Mouse (Mus musculus): ENCODE data around the gene Asl. TPM values are rescaled to one million over a fixed set of nuclear protein-coding genes. Genes with fewer than 3 reads are reported as not detected.

Gene Asl
- polyA plus RNA-seq, 1 experiment from 2014 or later: 291 TPM

DNA sequence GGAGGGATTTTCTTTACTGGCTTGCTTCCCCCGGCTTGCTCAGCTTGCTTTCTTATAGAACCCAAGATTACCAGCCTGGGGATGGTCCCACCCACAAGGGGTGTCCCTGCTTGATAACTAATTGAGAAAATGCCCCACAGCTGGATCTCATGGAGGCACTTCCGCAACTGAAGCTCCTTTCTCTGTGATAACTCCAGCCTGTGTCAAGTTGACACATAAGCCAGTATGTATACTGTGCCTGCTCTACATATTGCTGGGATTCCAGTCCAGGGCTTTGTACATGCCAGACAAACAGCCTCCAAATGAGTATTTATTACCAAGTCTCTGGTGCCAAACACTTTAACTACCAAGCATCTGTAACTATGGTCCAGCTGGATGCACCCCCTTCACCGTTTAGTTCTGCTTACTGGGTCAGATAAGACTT lies 38.8 kb upstream of the Asl start:
- Histone ChIP-seq H3K4me1 (ENCODE audit: insufficient read depth) (no peaks in the 10 kb centered on the region), H3K36me3 (replicated peaks; ENCODE audit: insufficient read depth, low read length) (no peaks in the 10 kb centered on the region), H3K27ac (ENCODE audit: low read depth) (no peak overlapping the region), H3K9me3 (ENCODE audit: low read length) (peaks cover 3% of the 10 kb centered on the region), H3K27me3 (ENCODE audit: insufficient read depth, low read length) (no peaks in the 10 kb centered on the region), H3K4me2 (ENCODE audit: low read depth, low read length) (no peak overlapping the region), H3K4me3 (ENCODE audit: low read depth, low read length) (no peak overlapping the region), H3K9ac (replicated peaks) (no peak overlapping the region)
- peak; percentile 68 for ATAC-seq
- no peak for TF ChIP-seq EP300 (IDR thresholded peaks at IDR 0.05; ENCODE audit: low read depth)
- no peak for TF ChIP-seq CTCF (IDR thresholded peaks at IDR 0.05; ENCODE audit: low read depth)
- WGBS (ENCODE audit: insufficient replicate concordance): 40% methylated on average over 3 of the region's 3 CpGs
- no peak for DNase-seq

DNA sequence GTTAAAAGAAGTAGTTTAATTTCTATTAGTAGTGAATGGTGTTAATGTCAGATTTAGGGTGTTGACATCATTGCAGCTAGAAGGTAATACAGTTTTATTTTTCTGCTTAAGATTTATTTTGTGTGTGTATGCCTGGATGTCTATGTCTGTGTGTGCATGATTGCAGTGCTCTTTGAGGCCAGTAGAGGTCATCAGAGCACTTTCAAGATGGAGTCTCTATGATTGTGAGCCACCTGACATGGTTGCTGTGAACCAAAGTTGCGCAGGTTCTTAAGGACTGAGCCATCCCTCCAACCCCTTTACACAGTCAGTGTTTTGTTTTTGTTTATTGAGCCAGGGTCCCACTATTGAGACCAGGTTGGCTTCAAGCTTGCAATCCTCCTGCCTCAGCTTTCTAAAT lies 36.5 kb upstream of the Asl start:
- no peaks in the 10 kb centered on the region for H3K4me1 ChIP-seq (ENCODE audit: insufficient read depth)
- WGBS (ENCODE audit: insufficient replicate concordance): 90% methylated on average over 1 of the region's 1 CpGs
- no peak overlapping the region for H3K27ac ChIP-seq (ENCODE audit: low read depth)
- DNase-seq (no peak), ATAC-seq (no peak)
- no peak overlapping the region for H3K9ac ChIP-seq (replicated peaks)
- no peak overlapping the region for H3K4me2 ChIP-seq (ENCODE audit: low read depth, low read length)
- no peak overlapping the region for H3K4me3 ChIP-seq (ENCODE audit: low read depth, low read length)
- no peaks in the 10 kb centered on the region for H3K27me3 ChIP-seq (ENCODE audit: insufficient read depth, low read length)
- peaks cover 3% of the 10 kb centered on the region for H3K9me3 ChIP-seq (ENCODE audit: low read length)
- TF ChIP-seq EP300 (IDR thresholded peaks at IDR 0.05; ENCODE audit: low read depth) (no peak), CTCF (IDR thresholded peaks at IDR 0.05; ENCODE audit: low read depth) (peak; percentile 72)
- no peaks in the 10 kb centered on the region for H3K36me3 ChIP-seq (replicated peaks; ENCODE audit: insufficient read depth, low read length)

DNA sequence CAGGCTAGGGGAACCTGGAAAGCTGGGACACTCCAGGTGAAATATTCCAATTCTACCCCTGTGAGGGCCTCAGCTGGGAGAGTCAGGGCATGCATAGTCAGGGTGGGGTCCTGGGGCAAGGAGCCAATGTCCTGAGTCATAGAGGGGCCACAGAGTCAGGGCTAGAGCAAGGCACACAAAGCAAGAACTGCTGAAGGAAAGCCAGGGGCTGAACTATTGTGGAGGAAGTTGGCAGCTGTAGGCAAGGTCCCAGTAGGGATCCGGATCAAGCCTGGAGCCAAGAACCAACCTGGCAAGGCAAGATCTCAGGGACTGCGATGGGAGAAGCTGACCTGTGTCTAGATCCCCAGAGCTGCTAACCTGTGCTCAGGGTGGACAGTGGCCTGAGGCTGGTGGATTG lies 34.7 kb upstream of the Asl start:
- peaks cover 3% of the 10 kb centered on the region; the same call in 1 of the 2 replicates for H3K9me3 ChIP-seq (ENCODE audit: low read length)
- 76% methylated on average over 2 of the region's 2 CpGs for WGBS (ENCODE audit: insufficient replicate concordance)
- peaks cover 9% of the 10 kb centered on the region; the same call in 1 of the 2 replicates for H3K36me3 ChIP-seq (replicated peaks; ENCODE audit: insufficient read depth, low read length)
- H3K4me3 ChIP-seq (ENCODE audit: low read depth, low read length): no peak overlapping the region
- H3K27me3 ChIP-seq (ENCODE audit: insufficient read depth, low read length): no peaks in the 10 kb centered on the region
- peaks cover 4% of the 10 kb centered on the region; the same call in 1 of the 2 replicates for H3K4me1 ChIP-seq (ENCODE audit: insufficient read depth)
- ATAC-seq: no peak
- no peak overlapping the region for H3K9ac ChIP-seq (replicated peaks)
- no peak overlapping the region for H3K4me2 ChIP-seq (ENCODE audit: low read depth, low read length)
- H3K27ac ChIP-seq (ENCODE audit: low read depth): no peak overlapping the region
- no peak for TF ChIP-seq EP300 (IDR thresholded peaks at IDR 0.05; ENCODE audit: low read depth)
- TF ChIP-seq CTCF (IDR thresholded peaks at IDR 0.05; ENCODE audit: low read depth): no peak
- no peak for DNase-seq

DNA sequence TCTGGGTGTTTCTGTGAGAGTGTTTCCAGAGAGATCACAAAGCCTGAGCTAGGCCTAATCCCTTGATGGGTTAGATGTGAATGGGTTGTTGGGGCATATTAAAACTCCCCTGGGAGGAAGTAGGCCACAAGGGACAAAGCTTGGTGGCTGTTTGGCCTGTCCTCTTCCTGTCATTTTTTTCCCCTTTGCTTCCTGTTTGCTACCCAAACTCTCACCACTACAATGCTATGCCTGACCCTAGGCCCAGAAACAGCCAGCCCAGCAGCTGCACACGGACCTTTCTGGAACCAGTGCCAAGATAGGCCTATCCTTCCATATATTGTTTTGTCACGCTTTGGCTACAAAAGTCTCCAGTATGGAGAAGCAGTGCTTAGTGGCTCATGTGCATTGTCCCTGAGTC lies 33.0 kb upstream of the Asl start:
- TF ChIP-seq CTCF (IDR thresholded peaks at IDR 0.05; ENCODE audit: low read depth) (no peak), EP300 (IDR thresholded peaks at IDR 0.05; ENCODE audit: low read depth) (no peak)
- H3K4me2 ChIP-seq (ENCODE audit: low read depth, low read length): no peak overlapping the region
- H3K36me3 ChIP-seq (replicated peaks; ENCODE audit: insufficient read depth, low read length): peaks cover 9% of the 10 kb centered on the region; the same call in 1 of the 2 replicates
- DNase-seq (no peak), ATAC-seq (0 out of 2 replicates have a peak, but pooled peaks have one; percentile 32)
- H3K9ac ChIP-seq (replicated peaks): no peak overlapping the region
- peaks cover 4% of the 10 kb centered on the region; the same call in 1 of the 2 replicates for H3K4me1 ChIP-seq (ENCODE audit: insufficient read depth)
- WGBS (ENCODE audit: insufficient replicate concordance): 48% methylated on average over 2 of the region's 2 CpGs
- H3K27me3 ChIP-seq (ENCODE audit: insufficient read depth, low read length): no peaks in the 10 kb centered on the region
- peak overlapping the region; percentile 30; the same call in 1 of the 2 replicates for H3K27ac ChIP-seq (ENCODE audit: low read depth)
- peaks cover 3% of the 10 kb centered on the region; the same call in 1 of the 2 replicates for H3K9me3 ChIP-seq (ENCODE audit: low read length)
- H3K4me3 ChIP-seq (ENCODE audit: low read depth, low read length): no peak overlapping the region

DNA sequence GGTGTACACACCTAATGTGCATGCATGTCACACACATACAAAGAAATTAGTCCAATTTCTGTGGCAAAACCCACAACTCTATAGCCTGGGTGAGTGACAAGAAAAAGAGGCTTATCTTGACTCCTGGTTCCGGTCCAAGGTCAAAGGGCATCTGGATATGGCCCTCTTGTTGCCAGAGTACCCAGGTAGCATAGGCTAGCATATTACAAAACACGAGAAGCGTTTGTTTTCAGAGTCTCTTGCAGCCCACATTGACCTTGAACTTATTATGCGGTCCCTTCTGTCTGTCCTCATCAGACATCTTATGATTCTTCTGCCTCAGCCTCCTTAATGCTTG lies 31.2 kb upstream of the Asl start:
- Histone ChIP-seq H3K36me3 (replicated peaks; ENCODE audit: insufficient read depth, low read length) (peaks cover 9% of the 10 kb centered on the region; the same call in 1 of the 2 replicates), H3K4me1 (ENCODE audit: insufficient read depth) (peaks cover 4% of the 10 kb centered on the region; the same call in 1 of the 2 replicates), H3K4me3 (ENCODE audit: low read depth, low read length) (no peak overlapping the region), H3K27me3 (ENCODE audit: insufficient read depth, low read length) (no peaks in the 10 kb centered on the region), H3K9ac (replicated peaks) (no peak overlapping the region), H3K4me2 (ENCODE audit: low read depth, low read length) (no peak overlapping the region), H3K27ac (ENCODE audit: low read depth) (peak overlapping the region; percentile 65; the same call in 1 of the 2 replicates), H3K9me3 (ENCODE audit: low read length) (no peaks in the 10 kb centered on the region)
- TF ChIP-seq CTCF (IDR thresholded peaks at IDR 0.05; ENCODE audit: low read depth) (no peak), EP300 (IDR thresholded peaks at IDR 0.05; ENCODE audit: low read depth) (no peak)
- WGBS (ENCODE audit: insufficient replicate concordance): 64% methylated on average over 4 of the region's 4 CpGs
- ATAC-seq (peak; percentile 41; the same call in 1 of the 2 replicates), DNase-seq (no peak)

DNA sequence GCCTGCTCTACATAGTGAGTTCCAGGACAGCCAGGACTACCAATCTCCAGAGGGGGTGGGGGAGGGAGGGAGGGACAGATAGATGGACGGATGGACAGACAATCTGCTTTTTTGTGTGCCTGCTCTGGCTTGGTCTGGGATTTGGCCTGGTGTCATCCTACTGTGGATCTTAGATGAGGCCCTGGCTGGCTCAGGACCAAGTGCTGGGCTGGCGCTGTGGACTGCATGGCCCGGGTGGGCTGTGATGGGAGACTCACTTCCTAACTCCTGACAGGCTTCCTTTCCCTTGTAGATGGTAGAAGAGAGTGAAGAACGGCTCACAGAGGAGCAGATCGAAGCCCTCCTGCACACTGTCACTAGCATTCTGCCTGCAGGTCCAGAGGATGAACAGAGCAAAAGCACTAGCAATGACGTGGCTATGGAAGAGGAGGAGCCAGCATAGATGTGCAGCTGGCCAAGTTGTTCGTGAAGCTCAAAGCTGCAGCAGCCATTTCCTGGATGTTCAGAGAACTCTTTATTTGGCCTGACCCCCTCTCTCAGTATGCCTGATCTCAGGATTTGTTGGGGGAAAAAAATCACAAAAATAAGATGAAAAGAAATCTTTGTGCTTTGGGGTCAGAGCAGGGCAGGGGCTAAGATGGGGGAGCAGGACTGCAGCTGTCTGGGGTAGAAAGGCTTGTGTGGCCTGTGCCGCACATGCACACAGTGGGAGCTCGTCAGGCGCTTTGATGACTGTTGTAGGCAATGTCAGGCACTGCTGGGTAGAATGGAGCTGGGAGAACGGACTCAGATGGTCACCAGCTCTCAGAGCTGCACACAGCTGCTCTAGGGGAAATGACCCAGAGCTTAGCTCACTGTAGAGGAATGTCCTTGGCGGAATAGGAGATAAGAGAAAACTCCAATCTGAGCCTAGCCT lies 30.6 kb upstream of the Asl start:
- no peak overlapping the region for H3K9ac ChIP-seq (replicated peaks)
- DNase-seq (no peak), ATAC-seq (peak; percentile 28; the same call in 1 of the 2 replicates)
- no peak overlapping the region for H3K4me3 ChIP-seq (ENCODE audit: low read depth, low read length)
- peaks cover 4% of the 10 kb centered on the region; the same call in 1 of the 2 replicates for H3K4me1 ChIP-seq (ENCODE audit: insufficient read depth)
- no peak overlapping the region for H3K4me2 ChIP-seq (ENCODE audit: low read depth, low read length)
- H3K27me3 ChIP-seq (ENCODE audit: insufficient read depth, low read length): no peaks in the 10 kb centered on the region
- H3K27ac ChIP-seq (ENCODE audit: low read depth): peak overlapping the region; percentile 65; the same call in 1 of the 2 replicates
- no peaks in the 10 kb centered on the region for H3K9me3 ChIP-seq (ENCODE audit: low read length)
- H3K36me3 ChIP-seq (replicated peaks; ENCODE audit: insufficient read depth, low read length): peaks cover 9% of the 10 kb centered on the region; the same call in 1 of the 2 replicates
- whole genome bisulfite sequencing (ENCODE audit: insufficient replicate concordance): 74% methylated on average over 12 of the region's 12 CpGs
- no peak for TF ChIP-seq CTCF (IDR thresholded peaks at IDR 0.05; ENCODE audit: low read depth)
- TF ChIP-seq EP300 (IDR thresholded peaks at IDR 0.05; ENCODE audit: low read depth): no peak

All from liver, postnatal 0 days (tissue).